18 mouse cellular contexts compared by ENCODE assay signal in genomic region chr6:114676091-114676490, GRCm38 (mm10). TPM values are rescaled to one million over a fixed set of nuclear protein-coding genes. Genes with fewer than 3 reads are reported as not detected.
DNase-seq lines count a peak whose midpoint lies in the region.
"Had no signal": no experiment of that assay in that cellular context is flagged by ENCODE, and none has a peak within 500 bp of the region (broad histone marks: within the 10 kb centered on the region; RNA-seq: fewer than 3 reads in every experiment).

No protein-coding gene starts in this region.

- DNase-seq in adrenal gland, adult 2 months, result peak; percentile 46
- no peak for DNase-seq in adrenal gland, adult 8-10 months
- DNase-seq in embryo, embryonic 10 days (ENCODE audit: low spot score), result peak; percentile 13
- DNase-seq in embryo, embryonic 10.5 days (ENCODE audit: low spot score), result no peak
- DNase-seq in mesoderm, embryonic 11.5 days (ENCODE audit: low read depth, low spot score), result peak; percentile 23
- DNase-seq in left cerebral cortex, postnatal 14 days (ENCODE audit: low spot score in 2 of 2), result no peak
- DNase-seq: cerebellum, adult 11-12 months; cerebellum, adult 8-10 months; cerebellum, postnatal 10 days; cerebellum, postnatal 36 days; forebrain, postnatal 0 days; gastrocnemius, adult 2 months; gastrocnemius, postnatal 14 days; heart, adult 11 months; heart, postnatal 14 days; heart, postnatal 4 days; kidney, adult 18-20 months; kidney, adult 9 months had no signal

- intact Hi-C loops in left cerebral cortex, postnatal 14 days (cut with DNase I), result no loop called here

RNA-seq across cellular contexts. Expression of gene Atg7, which starts 33.2 kb away (rescaled TPM):
- total RNA-seq in adrenal gland, adult 2 months (2021), result 10 to 100 TPM; 38.8 to 39.8 TPM
- polyA plus RNA-seq in adrenal gland, adult 2 months (2012; rRNA removed), result 20.1 and 23.2 TPM in 2 replicates
- total RNA-seq in adrenal gland, adult 8-10 months (2022), result 10 to 100 TPM; 34.1 to 42.9 (median 39.6) TPM
- 10 to 100 TPM; 25.5 to 26.2 TPM for total RNA-seq in left cerebral cortex, postnatal 14 days (2021)

Comparison
In these comparisons a context has a peak if more than half of its experiments do, and no peak if none do; other contexts are left out.
1. DNase-seq: peak in adrenal gland, adult 2 months (single experiment), embryo, embryonic 10 days (single experiment) and mesoderm, embryonic 11.5 days (single experiment); none in adrenal gland, adult 8-10 months (single experiment), embryo, embryonic 10.5 days (single experiment) and left cerebral cortex, postnatal 14 days (0 of 2).